Mouse (Mus musculus): Measurements from ENCODE around the gene Auh.

Auh gene

GRCm38 (mm10) chr13:52883084-52883959 lies 46.2 kb downstream of the Auh start:
- in situ Hi-C loops (cut with MboI; ENCODE audit: unreplicated experiment in 2 of 2): no loop called here

DNA sequence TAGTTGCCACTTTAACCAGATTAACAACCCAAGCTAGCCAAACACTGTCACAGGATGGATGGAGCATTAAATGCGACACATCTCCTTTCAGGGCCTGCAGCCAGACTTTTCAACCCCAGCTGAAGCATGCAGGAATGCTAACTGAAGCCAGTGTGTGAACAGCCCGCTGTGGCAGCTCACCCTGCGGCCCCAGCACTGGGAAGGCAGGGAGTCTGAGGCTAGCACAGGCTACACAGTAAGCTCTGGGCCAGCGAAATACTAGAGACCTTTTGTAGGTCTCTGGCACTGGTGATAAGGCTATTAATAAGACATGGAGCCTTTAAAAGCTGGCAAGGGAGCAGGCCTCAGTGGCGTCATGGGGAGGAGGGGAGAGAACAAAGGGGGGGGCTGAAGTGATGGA lies 49.1 kb downstream of the Auh start:
- in situ Hi-C loops (cut with MboI; ENCODE audit: unreplicated experiment in 2 of 2): no loop called here

- in situ Hi-C loops (cut with MboI; ENCODE audit: unreplicated experiment in 2 of 2): no loop called here
These were observed 49.6 kb downstream of the Auh start for GRCm38 (mm10) chr13:52879918-52880317.

- in situ Hi-C loops (cut with MboI; ENCODE audit: unreplicated experiment in 2 of 2): no loop called here
These were observed 50.2 kb downstream of the Auh start for GRCm38 (mm10) chr13:52879291-52879690.

DNA sequence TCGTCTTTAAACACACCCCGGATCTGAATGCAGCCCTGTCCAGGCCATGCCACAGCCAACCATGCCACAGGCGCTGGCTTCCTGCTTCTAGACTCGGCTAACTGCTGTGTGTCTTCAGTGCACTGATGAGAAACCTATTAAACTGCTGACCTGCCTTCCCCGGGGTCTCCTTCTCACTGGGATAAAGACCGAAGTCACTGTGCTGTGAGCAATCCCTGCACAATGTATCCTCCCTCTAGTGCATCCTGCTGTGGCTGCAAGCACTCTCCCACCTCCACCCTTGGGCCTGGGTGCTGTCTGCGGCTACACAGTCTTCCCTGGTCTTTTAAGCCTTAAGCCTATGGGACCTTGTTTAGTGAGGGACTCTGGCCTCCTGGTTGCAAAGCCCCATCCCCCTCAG lies 50.7 kb downstream of the Auh start:
- in situ Hi-C loops (cut with MboI; ENCODE audit: unreplicated experiment in 2 of 2): no loop called here

- in situ Hi-C loops (cut with MboI; ENCODE audit: unreplicated experiment in 2 of 2): no loop called here
These were observed 53.7 kb downstream of the Auh start for GRCm38 (mm10) chr13:52875541-52876325.

- in situ Hi-C loops (cut with MboI; ENCODE audit: unreplicated experiment in 2 of 2): no loop called here
These were observed 54.4 kb downstream of the Auh start for GRCm38 (mm10) chr13:52875089-52875488.

DNA sequence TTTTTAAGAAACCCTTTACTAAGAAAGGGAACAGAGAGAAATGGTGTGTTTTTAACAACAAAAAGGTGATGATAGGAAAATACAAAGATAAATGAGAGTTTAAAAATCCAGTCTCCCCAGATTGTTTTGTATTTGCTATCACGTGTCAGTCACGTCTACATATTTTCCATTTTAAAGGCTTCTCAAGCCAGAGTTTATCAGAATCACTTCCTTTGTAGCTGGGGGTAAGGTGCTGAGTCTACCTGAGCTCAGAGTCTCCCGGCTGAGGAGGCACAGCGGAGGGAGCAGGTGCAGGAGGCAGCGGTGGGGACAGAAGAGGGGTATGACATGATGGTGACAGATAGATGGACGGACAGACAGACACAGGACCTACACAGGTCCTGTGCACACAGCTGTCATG lies 55.1 kb downstream of the Auh start:
- in situ Hi-C loops (cut with MboI; ENCODE audit: unreplicated experiment in 2 of 2): no loop called here

DNA sequence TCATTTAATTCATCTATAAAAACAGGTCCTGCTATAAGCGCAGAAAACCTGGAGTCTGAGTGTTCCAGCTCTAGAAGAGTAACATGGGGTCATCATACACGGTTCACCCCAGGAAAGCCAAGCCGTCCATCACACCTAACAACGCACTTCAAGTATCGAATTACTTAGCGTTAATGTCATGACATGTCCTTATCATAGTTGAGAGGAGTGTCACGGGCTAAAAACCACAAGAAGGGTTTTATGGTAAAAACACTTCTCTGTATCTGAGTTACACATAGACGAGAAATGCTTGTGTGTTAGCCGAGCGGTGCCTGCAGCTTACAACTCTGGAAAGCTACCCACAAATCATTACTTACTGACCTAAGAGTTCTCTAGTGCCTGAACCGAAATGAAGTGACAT lies 55.6 kb downstream of the Auh start:
- in situ Hi-C loops (cut with MboI; ENCODE audit: unreplicated experiment in 2 of 2): no loop called here

- in situ Hi-C loops (cut with MboI; ENCODE audit: unreplicated experiment in 2 of 2): no loop called here
These were observed 63.3 kb downstream of the Auh start for GRCm38 (mm10) chr13:52866005-52866792.

GRCm38 (mm10) chr13:52863436-52863835 lies 66.0 kb downstream of the Auh start:
- in situ Hi-C loops (cut with MboI; ENCODE audit: unreplicated experiment in 2 of 2): no loop called here

- in situ Hi-C loops (cut with MboI; ENCODE audit: unreplicated experiment in 2 of 2): no loop called here
These were observed 69.3 kb downstream of the Auh start for GRCm38 (mm10) chr13:52860006-52860685.

DNA sequence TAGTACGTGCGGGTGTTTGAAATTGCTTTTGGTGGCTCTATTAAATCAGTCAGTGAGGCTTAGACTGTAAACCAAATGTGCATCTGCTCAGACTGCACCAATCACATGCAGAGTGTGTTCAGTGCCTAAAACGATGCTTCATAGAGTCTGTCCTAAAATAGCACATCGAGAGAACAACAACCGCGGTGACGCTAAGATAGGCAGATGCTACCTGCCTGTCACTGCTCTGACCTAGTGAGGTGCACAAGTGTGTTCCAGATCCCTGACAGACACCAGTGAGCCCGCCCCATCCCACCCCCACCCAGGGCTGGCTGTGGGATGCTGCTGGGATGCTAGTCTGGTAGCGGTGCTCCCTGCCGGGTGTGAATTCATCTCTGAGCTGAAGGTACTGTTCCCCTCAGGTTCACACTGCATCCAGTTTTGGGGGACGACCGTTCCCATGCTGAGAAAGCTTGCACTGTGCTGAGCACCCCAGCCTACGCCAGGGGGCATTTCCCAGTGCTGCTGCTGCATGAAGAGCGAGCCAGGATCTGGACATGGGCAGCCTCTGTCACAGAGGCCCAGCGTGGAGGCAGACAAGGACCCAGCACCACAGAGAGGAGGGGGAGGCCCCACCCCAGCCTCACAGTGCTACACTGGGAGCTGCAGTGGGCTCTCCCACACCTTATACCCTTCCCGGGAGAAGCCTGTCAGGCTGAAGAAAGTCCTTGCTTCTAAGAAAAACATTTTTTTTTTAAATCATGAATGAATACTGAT lies 70.2 kb downstream of the Auh start:
- in situ Hi-C loops (cut with MboI; ENCODE audit: unreplicated experiment in 2 of 2): no loop called here

GRCm38 (mm10) chr13:52858373-52858772 lies 71.1 kb downstream of the Auh start:
- in situ Hi-C loops (cut with MboI; ENCODE audit: unreplicated experiment in 2 of 2): no loop called here

- in situ Hi-C loops (cut with MboI; ENCODE audit: unreplicated experiment in 2 of 2): no loop called here
These were observed 71.7 kb downstream of the Auh start for GRCm38 (mm10) chr13:52857781-52858180.

DNA sequence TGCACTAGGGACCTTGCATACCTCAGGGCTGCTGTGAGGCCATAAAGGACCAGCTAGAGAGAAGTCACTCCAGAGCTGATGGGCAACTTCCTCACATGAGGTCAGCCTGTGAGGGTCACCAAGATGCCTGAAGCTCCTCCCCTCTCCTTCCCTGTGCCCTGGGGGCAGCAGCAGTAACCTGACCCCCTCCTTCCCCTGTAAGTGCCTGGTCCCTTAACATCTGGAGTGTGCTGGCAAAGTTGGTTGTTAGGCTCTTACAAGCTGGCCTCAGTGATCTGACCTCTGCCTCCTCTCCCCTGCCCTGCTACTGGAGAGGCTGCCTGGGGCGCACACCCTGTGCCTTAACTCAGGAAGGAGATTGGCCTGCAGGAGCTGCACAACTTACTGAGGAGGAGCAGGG lies 75.9 kb downstream of the Auh start:
- in situ Hi-C loops (cut with MboI; ENCODE audit: unreplicated experiment in 2 of 2): no loop called here

- in situ Hi-C loops (cut with MboI; ENCODE audit: unreplicated experiment in 2 of 2): no loop called here
These were observed 77.6 kb downstream of the Auh start for GRCm38 (mm10) chr13:52851886-52852285.

DNA sequence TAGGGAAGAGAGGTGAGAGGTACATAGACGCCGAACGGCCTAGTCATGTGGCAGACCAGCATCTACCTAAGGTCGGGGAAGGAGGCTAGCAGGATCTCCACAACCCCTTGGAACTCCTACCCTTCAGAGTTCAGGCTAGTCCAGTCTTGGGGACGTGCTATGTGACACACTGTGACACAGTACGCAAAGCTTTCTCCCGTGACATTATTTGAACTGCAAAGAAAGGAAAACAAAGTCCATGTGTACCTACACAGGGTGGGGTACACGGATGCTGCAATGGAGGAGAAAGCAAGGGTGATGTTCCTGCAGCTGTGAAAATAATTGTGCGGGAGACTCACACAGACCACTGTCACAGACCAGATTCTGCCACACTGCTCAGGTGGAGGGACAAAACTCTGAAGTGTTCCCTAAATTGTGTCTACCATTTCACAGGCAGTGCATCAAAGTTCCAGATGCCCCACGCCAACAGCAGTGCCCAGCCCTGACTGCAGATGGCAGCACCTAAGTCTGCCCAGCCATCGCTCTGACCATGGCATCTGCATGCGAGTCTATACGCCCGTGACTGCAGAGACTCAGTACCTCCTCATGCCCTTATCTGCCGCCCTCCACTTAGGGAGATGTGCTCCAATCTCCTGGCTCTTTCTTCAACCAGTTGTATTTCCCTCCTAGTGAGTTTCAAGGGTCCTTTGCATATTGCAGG lies 79.3 kb downstream of the Auh start:
- in situ Hi-C loops (cut with MboI; ENCODE audit: unreplicated experiment in 2 of 2): no loop called here

- in situ Hi-C loops (cut with MboI; ENCODE audit: unreplicated experiment in 2 of 2): no loop called here
These were observed 80.1 kb downstream of the Auh start for GRCm38 (mm10) chr13:52849394-52849801.

All from v-Abl transformed pro-B cells (cell line).